Mouse (Mus musculus): Measurements from ENCODE around the gene St8sia6. TPM values are rescaled to one million over a fixed set of nuclear protein-coding genes. Genes with fewer than 3 reads are reported as not detected.
"Not testable (repeated sequence)": the region's sequence is repeated elsewhere in the genome, so short reads cannot be mapped to it uniquely, and the experiment has no call there.

The St8sia6 gene
- polyA plus RNA-seq, 1 experiment from 2014 or later: 0.26 TPM

DNA sequence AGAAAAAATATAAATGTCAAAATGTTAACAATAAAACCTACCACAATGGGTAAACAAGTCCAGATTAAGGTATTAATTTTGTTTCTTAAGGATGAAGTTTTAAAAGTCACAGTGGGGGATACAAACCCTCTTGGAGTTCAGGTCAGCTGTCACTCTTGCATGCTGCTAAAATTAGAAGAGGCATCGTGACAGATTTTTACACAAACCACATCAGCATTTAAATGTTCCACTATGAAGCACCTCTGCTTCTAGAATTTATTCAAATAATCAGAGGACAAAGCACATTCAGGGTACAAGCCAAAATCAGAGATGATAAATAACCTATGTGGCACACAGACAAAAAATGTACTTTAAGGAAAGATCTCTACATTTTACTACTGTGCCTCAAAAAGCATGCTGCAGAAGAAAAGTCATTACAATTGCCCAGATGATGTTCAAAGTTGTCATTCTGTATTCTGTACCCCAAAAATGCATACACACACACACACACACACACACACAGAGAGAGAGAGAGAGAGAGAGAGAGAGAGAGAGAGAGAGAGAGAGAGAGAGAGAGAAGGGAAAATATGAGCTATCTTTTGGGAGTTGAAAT, 7.2 kb downstream of the St8sia6 start:
- TF ChIP-seq EP300 (IDR thresholded peaks at IDR 0.05) (no peak), CTCF (IDR thresholded peaks at IDR 0.05) (no peak)
- no peaks in the 10 kb centered on the region for H3K9me3 ChIP-seq (ENCODE audit: low read length)
- H3K27ac ChIP-seq (ENCODE audit: low read length): no peak overlapping the region
- ATAC-seq (no peak), DNase-seq (ENCODE audit: low spot score) (no peak)
- H3K36me3 ChIP-seq (ENCODE audit: insufficient read depth, low read length): no peaks in the 10 kb centered on the region
- 69% methylated on average over 1 of the region's 1 CpGs for WGBS
- H3K4me1 ChIP-seq (ENCODE audit: insufficient read depth, low read depth, low read length): no peaks in the 10 kb centered on the region
- H3K27me3 ChIP-seq (replicated peaks; ENCODE audit: insufficient read depth, low read length): no peaks in the 10 kb centered on the region
- H3K9ac ChIP-seq (replicated peaks; ENCODE audit: low read depth): no peak overlapping the region
- H3K4me3 ChIP-seq (ENCODE audit: low read depth, low read length): no peak overlapping the region
- no peak overlapping the region for H3K4me2 ChIP-seq (replicated peaks; ENCODE audit: low read depth, low read length)

- not testable (repeated sequence) for ATAC-seq; H3K27ac ChIP-seq (ENCODE audit: low read length); H3K4me2 ChIP-seq (replicated peaks; ENCODE audit: low read depth, low read length); H3K4me1 ChIP-seq (ENCODE audit: insufficient read depth, low read depth, low read length); H3K27me3 ChIP-seq (replicated peaks; ENCODE audit: insufficient read depth, low read length); H3K4me3 ChIP-seq (ENCODE audit: low read depth, low read length); DNase-seq (ENCODE audit: low spot score); H3K9me3 ChIP-seq (ENCODE audit: low read length); H3K36me3 ChIP-seq (ENCODE audit: insufficient read depth, low read length); H3K9ac ChIP-seq (replicated peaks; ENCODE audit: low read depth)
- 40% methylated on average over 3 of the region's 3 CpGs for WGBS
Observed at GRCm38 (mm10) chr2:13785992-13786391, 7.9 kb downstream of the St8sia6 start.

- no peak for ATAC-seq
- 77% methylated on average over 2 of the region's 2 CpGs for WGBS
- Histone ChIP-seq H3K27me3 (replicated peaks; ENCODE audit: insufficient read depth, low read length) (no peaks in the 10 kb centered on the region), H3K27ac (ENCODE audit: low read length) (no peak overlapping the region), H3K9ac (replicated peaks; ENCODE audit: low read depth) (no peak overlapping the region), H3K4me1 (ENCODE audit: insufficient read depth, low read depth, low read length) (no peaks in the 10 kb centered on the region), H3K4me2 (replicated peaks; ENCODE audit: low read depth, low read length) (no peak overlapping the region), H3K36me3 (ENCODE audit: insufficient read depth, low read length) (no peaks in the 10 kb centered on the region), H3K9me3 (ENCODE audit: low read length) (no peaks in the 10 kb centered on the region), H3K4me3 (ENCODE audit: low read depth, low read length) (no peak overlapping the region)
- TF ChIP-seq CTCF (IDR thresholded peaks at IDR 0.05) (no peak), EP300 (IDR thresholded peaks at IDR 0.05) (no peak)
- DNase-seq (ENCODE audit: low spot score): no peak
Observed at GRCm38 (mm10) chr2:13785247-13785646, 8.6 kb downstream of the St8sia6 start.

- no peak overlapping the region for H3K4me3 ChIP-seq (ENCODE audit: low read depth, low read length)
- H3K27me3 ChIP-seq (replicated peaks; ENCODE audit: insufficient read depth, low read length): no peaks in the 10 kb centered on the region
- ATAC-seq (no peak), DNase-seq (ENCODE audit: low spot score) (no peak)
- no peak overlapping the region for H3K9ac ChIP-seq (replicated peaks; ENCODE audit: low read depth)
- TF ChIP-seq CTCF (IDR thresholded peaks at IDR 0.05) (no peak), EP300 (IDR thresholded peaks at IDR 0.05) (no peak)
- H3K27ac ChIP-seq (ENCODE audit: low read length): no peak overlapping the region
- H3K36me3 ChIP-seq (ENCODE audit: insufficient read depth, low read length): no peaks in the 10 kb centered on the region
- H3K4me1 ChIP-seq (ENCODE audit: insufficient read depth, low read depth, low read length): no peaks in the 10 kb centered on the region
- no peak overlapping the region for H3K4me2 ChIP-seq (replicated peaks; ENCODE audit: low read depth, low read length)
- 98% methylated on average over 1 of the region's 1 CpGs for WGBS
- no peaks in the 10 kb centered on the region for H3K9me3 ChIP-seq (ENCODE audit: low read length)
Observed at GRCm38 (mm10) chr2:13784448-13784847, 9.4 kb downstream of the St8sia6 start.

- no peak overlapping the region for H3K9ac ChIP-seq (replicated peaks; ENCODE audit: low read depth)
- DNase-seq (ENCODE audit: low spot score): no peak
- H3K27ac ChIP-seq (ENCODE audit: low read length): no peak overlapping the region
Observed at GRCm38 (mm10) chr2:13777032-13777431, 16.8 kb downstream of the St8sia6 start.

DNA sequence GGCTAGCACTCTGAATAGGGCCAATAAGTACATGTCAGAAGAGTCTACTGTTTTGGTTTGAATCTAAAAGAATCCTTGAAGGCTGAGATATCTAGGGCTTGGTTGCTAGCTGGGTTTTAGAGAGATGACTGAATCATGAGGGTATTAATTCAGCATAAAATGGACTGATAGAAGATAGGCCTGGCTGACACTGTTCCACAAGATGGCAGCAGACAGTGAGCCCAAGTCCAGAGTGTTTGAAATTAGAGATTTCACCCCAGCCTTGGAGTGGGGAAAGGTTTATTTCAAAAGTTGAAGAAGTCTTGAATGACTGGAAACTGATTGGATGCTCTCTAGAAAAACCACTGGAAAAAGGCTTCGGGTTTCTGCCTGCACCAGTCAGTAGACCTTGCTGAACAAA, 17.4 kb downstream of the St8sia6 start:
- no peak overlapping the region for H3K4me3 ChIP-seq (ENCODE audit: low read depth, low read length)
- H3K4me2 ChIP-seq (replicated peaks; ENCODE audit: low read depth, low read length): no peak overlapping the region
- TF ChIP-seq CTCF (IDR thresholded peaks at IDR 0.05): no peak
- no peak for TF ChIP-seq EP300 (IDR thresholded peaks at IDR 0.05)
- H3K27me3 ChIP-seq (replicated peaks; ENCODE audit: insufficient read depth, low read length): no peaks in the 10 kb centered on the region
- H3K9me3 ChIP-seq (ENCODE audit: low read length): no peaks in the 10 kb centered on the region
- H3K4me1 ChIP-seq (ENCODE audit: insufficient read depth, low read depth, low read length): no peaks in the 10 kb centered on the region
- ATAC-seq (no peak), DNase-seq (ENCODE audit: low spot score) (no peak)
- H3K36me3 ChIP-seq (ENCODE audit: insufficient read depth, low read length): no peaks in the 10 kb centered on the region
- 66% methylated on average over 1 of the region's 1 CpGs for WGBS
- no peak overlapping the region for H3K9ac ChIP-seq (replicated peaks; ENCODE audit: low read depth)
- no peak overlapping the region for H3K27ac ChIP-seq (ENCODE audit: low read length)

More at GRCm38 (mm10) chr2:13777032-13777431, 16.8 kb downstream of the St8sia6 start:
- Histone ChIP-seq H3K4me1 (ENCODE audit: insufficient read depth, low read depth, low read length) (no peaks in the 10 kb centered on the region), H3K4me2 (replicated peaks; ENCODE audit: low read depth, low read length) (no peak overlapping the region), H3K36me3 (ENCODE audit: insufficient read depth, low read length) (no peaks in the 10 kb centered on the region), H3K9me3 (ENCODE audit: low read length) (no peaks in the 10 kb centered on the region), H3K4me3 (ENCODE audit: low read depth, low read length) (no peak overlapping the region), H3K27me3 (replicated peaks; ENCODE audit: insufficient read depth, low read length) (no peaks in the 10 kb centered on the region)
- TF ChIP-seq CTCF (IDR thresholded peaks at IDR 0.05) (no peak), EP300 (IDR thresholded peaks at IDR 0.05) (no peak)
- ATAC-seq: no peak

DNA sequence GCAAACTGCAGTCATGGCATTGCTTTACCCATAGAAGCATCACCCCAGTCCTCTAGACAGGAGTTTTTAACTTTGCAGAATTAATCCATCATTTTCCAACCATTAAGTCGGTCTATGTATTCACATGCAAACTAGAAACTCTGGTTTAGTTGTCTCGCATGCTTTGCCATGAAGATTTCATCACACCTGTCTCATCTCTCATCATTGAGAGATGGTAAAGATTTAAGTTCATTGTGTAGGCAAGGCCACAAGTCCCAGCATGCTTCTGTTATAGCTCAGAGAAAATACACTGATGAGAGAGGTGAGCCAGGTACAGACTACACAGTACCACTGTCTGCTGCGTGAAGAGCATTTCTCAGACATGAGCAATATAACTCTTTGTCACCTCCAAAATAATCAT, 18.8 kb downstream of the St8sia6 start:
- Histone ChIP-seq H3K36me3 (ENCODE audit: insufficient read depth, low read length) (no peaks in the 10 kb centered on the region), H3K4me3 (ENCODE audit: low read depth, low read length) (no peak overlapping the region), H3K9me3 (ENCODE audit: low read length) (no peaks in the 10 kb centered on the region), H3K4me2 (replicated peaks; ENCODE audit: low read depth, low read length) (no peak overlapping the region), H3K27me3 (replicated peaks; ENCODE audit: insufficient read depth, low read length) (no peaks in the 10 kb centered on the region), H3K9ac (replicated peaks; ENCODE audit: low read depth) (no peak overlapping the region), H3K27ac (ENCODE audit: low read length) (no peak overlapping the region), H3K4me1 (ENCODE audit: insufficient read depth, low read depth, low read length) (no peaks in the 10 kb centered on the region)
- 87% methylated on average over 3 of the region's 3 CpGs for WGBS
- no peak for TF ChIP-seq EP300 (IDR thresholded peaks at IDR 0.05)
- no peak for TF ChIP-seq CTCF (IDR thresholded peaks at IDR 0.05)
- no peak for ATAC-seq
- DNase-seq (ENCODE audit: low spot score): no peak

Data from lung, postnatal 0 days (tissue).